In the genomic region with DNA sequence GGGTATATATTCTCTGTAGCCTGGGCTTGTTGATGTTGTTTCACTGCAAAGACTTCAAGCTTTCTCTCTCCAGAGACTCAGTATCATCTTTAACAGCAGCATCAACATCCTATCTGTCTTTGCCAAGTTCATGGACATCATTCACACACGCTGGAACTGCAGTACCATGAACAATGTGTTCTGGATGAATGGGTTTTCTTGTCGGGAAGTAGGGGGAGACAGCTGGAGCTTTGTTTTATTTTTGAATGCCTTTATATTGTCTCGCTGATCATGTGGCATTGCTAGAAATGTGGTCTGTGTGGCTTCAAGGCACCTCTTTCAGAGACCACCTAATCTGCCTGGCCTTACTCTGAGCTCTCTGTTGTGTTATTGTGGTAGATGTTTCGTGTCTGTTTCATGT, we compare ENCODE assay signal across 25 mouse cellular contexts. TPM values are rescaled to one million over a fixed set of nuclear protein-coding genes. Genes with fewer than 3 reads are reported as not detected.
DNase-seq lines count a peak whose midpoint lies in the region; ATAC-seq and TF ChIP-seq lines count a peak whose summit lies in the region.
"Had no signal": no experiment of that assay in that cellular context is flagged by ENCODE, and none has a peak within 500 bp of the region (broad histone marks: within the 10 kb centered on the region; RNA-seq: fewer than 3 reads in every experiment).

No protein-coding gene starts in this region.

- peak; percentile 3 for DNase-seq in cerebellum, adult 9-10 months
- no peak for DNase-seq in cerebellum, postnatal 25 days
- peak; percentile 11 for DNase-seq in kidney, postnatal 0 days (ENCODE audit: low spot score)
- DNase-seq in kidney, postnatal 10 days, result no peak
- DNase-seq in brain, embryonic 14.5 days (ENCODE audit: low read depth), result peak; percentile 7
- DNase-seq in telencephalon, adult 2 months (ENCODE audit: low read depth, low spot score), result peak; percentile 61
- DNase-seq in midbrain, embryonic 14.5 days, result no peak
- DNase-seq in midbrain, postnatal 0 days (ENCODE audit: low spot score), result no peak
- DNase-seq: adrenal gland, postnatal 10 days; adrenal gland, postnatal 36 days; cerebellum, adult 11-12 months; cerebellum, adult 8-10 months; cerebellum, postnatal 14 days; embryo, embryonic 11 days; gastrocnemius, postnatal 10 days; heart, adult 18-20 months; heart, postnatal 14 days; heart, postnatal 4 days had no signal

- no peak for TF ChIP-seq POLR2A in brain, embryonic 14.5 days (IDR thresholded peaks at IDR 0.05; ENCODE audit: borderline replicate concordance, extremely low read depth, insufficient read depth, insufficient read length, poor library complexity, severe bottlenecking)

- H3K9ac ChIP-seq in kidney, postnatal 0 days (ENCODE audit: low read depth, low read length), result no peak overlapping the region
- no peak overlapping the region for H3K9ac ChIP-seq in midbrain, embryonic 14.5 days (replicated peaks; ENCODE audit: low read length)
- no peak overlapping the region for H3K9ac ChIP-seq in midbrain, postnatal 0 days (replicated peaks; ENCODE audit: low read length, poor library complexity, severe bottlenecking)
- H3K9ac ChIP-seq: forebrain, embryonic 13.5 days; heart, embryonic 13.5 days; hindbrain, embryonic 15.5 days had no signal

- no peak for TF ChIP-seq CTCF in kidney, postnatal 0 days (IDR thresholded peaks at IDR 0.05; ENCODE audit: low read depth)
- no peak for TF ChIP-seq CTCF in brain, embryonic 14.5 days (IDR thresholded peaks at IDR 0.05; ENCODE audit: borderline replicate concordance, extremely low read depth, insufficient read depth, insufficient read length)
- TF ChIP-seq CTCF in midbrain, postnatal 0 days (IDR thresholded peaks at IDR 0.05), result no peak

- no peaks in the 10 kb centered on the region for H3K27me3 ChIP-seq in kidney, postnatal 0 days (ENCODE audit: insufficient read depth, low read length)
- H3K27me3 ChIP-seq in midbrain, embryonic 14.5 days (ENCODE audit: control insufficient read depth, insufficient read depth, low read length), result no peaks in the 10 kb centered on the region
- H3K27me3 ChIP-seq in midbrain, postnatal 0 days (ENCODE audit: insufficient read depth, low read length), result no peaks in the 10 kb centered on the region
- H3K27me3 ChIP-seq: forebrain, embryonic 13.5 days; heart, embryonic 13.5 days; hindbrain, embryonic 15.5 days had no signal

- no peak for ATAC-seq in kidney, postnatal 0 days (replicated peaks; ENCODE audit: low FRiP score, low read depth)
- no peak for ATAC-seq in midbrain, embryonic 14.5 days (ENCODE audit: low FRiP score, low TSS enrichment)
- ATAC-seq in midbrain, postnatal 0 days (ENCODE audit: low FRiP score), result no peak
- ATAC-seq: forebrain, embryonic 13.5 days; forebrain, embryonic 16.5 days; Patski had no signal

- no peak overlapping the region for H3K4me2 ChIP-seq in kidney, postnatal 0 days (ENCODE audit: low read length)
- H3K4me2 ChIP-seq in midbrain, embryonic 14.5 days (ENCODE audit: low read length), result no peak overlapping the region
- no peak overlapping the region for H3K4me2 ChIP-seq in midbrain, postnatal 0 days (ENCODE audit: low read depth, low read length, poor library complexity, severe bottlenecking)
- H3K4me2 ChIP-seq: forebrain, embryonic 13.5 days; heart, embryonic 13.5 days; hindbrain, embryonic 15.5 days had no signal

- no peaks in the 10 kb centered on the region for H3K36me3 ChIP-seq in kidney, postnatal 0 days (ENCODE audit: insufficient read depth, low read length)
- H3K36me3 ChIP-seq in midbrain, embryonic 14.5 days (ENCODE audit: control insufficient read depth, insufficient read depth, low read length), result no peaks in the 10 kb centered on the region
- no peaks in the 10 kb centered on the region for H3K36me3 ChIP-seq in midbrain, postnatal 0 days (ENCODE audit: insufficient read depth, low read length)
- H3K36me3 ChIP-seq: forebrain, embryonic 10.5 days; heart, embryonic 10.5 days; heart, embryonic 13.5 days; hindbrain, embryonic 15.5 days had no signal

- H3K4me1 ChIP-seq in kidney, postnatal 0 days (replicated peaks; ENCODE audit: insufficient read depth, low read length), result no peaks in the 10 kb centered on the region
- no peaks in the 10 kb centered on the region for H3K4me1 ChIP-seq in midbrain, embryonic 14.5 days (ENCODE audit: control insufficient read depth, insufficient read depth, low read length)
- H3K4me1 ChIP-seq in midbrain, postnatal 0 days (ENCODE audit: insufficient read depth, low read length), result no peaks in the 10 kb centered on the region
- H3K4me1 ChIP-seq: forebrain, embryonic 13.5 days; heart, embryonic 10.5 days; heart, embryonic 13.5 days; hindbrain, embryonic 15.5 days had no signal

- no peaks in the 10 kb centered on the region for H3K9me3 ChIP-seq in kidney, postnatal 0 days (replicated peaks; ENCODE audit: low read length)
- H3K9me3 ChIP-seq in midbrain, embryonic 14.5 days (ENCODE audit: control insufficient read depth, low read length), result no peaks in the 10 kb centered on the region
- no peaks in the 10 kb centered on the region for H3K9me3 ChIP-seq in midbrain, postnatal 0 days (ENCODE audit: low read length)
- H3K9me3 ChIP-seq: forebrain, embryonic 10.5 days; forebrain, embryonic 13.5 days; heart, embryonic 10.5 days; heart, embryonic 13.5 days; hindbrain, embryonic 15.5 days had no signal

- 32% methylated on average over 4 of the region's 4 CpGs for WGBS in kidney, postnatal 0 days
- WGBS in midbrain, embryonic 14.5 days, result 14% methylated on average over 4 of the region's 4 CpGs
- WGBS in midbrain, postnatal 0 days, result 19% methylated on average over 4 of the region's 4 CpGs

- no peak overlapping the region for H3K4me3 ChIP-seq in kidney, postnatal 0 days (replicated peaks; ENCODE audit: low read depth, low read length)
- no peak overlapping the region for H3K4me3 ChIP-seq in midbrain, embryonic 14.5 days (replicated peaks; ENCODE audit: low read depth, low read length)
- H3K4me3 ChIP-seq in midbrain, postnatal 0 days (ENCODE audit: low read depth, low read length), result no peak overlapping the region
- H3K4me3 ChIP-seq: forebrain, embryonic 10.5 days; forebrain, embryonic 13.5 days; heart, embryonic 10.5 days; heart, embryonic 13.5 days; hindbrain, embryonic 15.5 days had no signal

- H3K27ac ChIP-seq in kidney, postnatal 0 days, result no peak overlapping the region
- H3K27ac ChIP-seq in midbrain, embryonic 14.5 days (replicated peaks; ENCODE audit: low read depth, low read length), result no peak overlapping the region
- no peak overlapping the region for H3K27ac ChIP-seq in midbrain, postnatal 0 days (ENCODE audit: low read depth, low read length)
- H3K27ac ChIP-seq: forebrain, embryonic 10.5 days; forebrain, embryonic 13.5 days; heart, embryonic 10.5 days; heart, embryonic 13.5 days; hindbrain, embryonic 15.5 days had no signal

RNA-seq across cellular contexts. Expression of a gene that starts 1.9 kb away (rescaled TPM):
- 0.20 and 0.34 TPM in 2 replicates for polyA plus RNA-seq in kidney, postnatal 0 days (2015; fragmentation: Nextera tagmentation; extraction: Ambion mirVana)
- 0.13 and 0.27 TPM in 2 replicates for polyA plus RNA-seq in brain, embryonic 14.5 days (2012; rRNA removed)
- 0.05 and 0.24 TPM in 2 replicates for polyA plus RNA-seq in midbrain, embryonic 14.5 days (2014; fragmentation: Nextera tagmentation; extraction: Ambion mirVana)
- total RNA-seq in midbrain, postnatal 0 days (2014; rRNA removed), result 1.4 and 7.8 TPM in 2 replicates
- polyA plus RNA-seq in midbrain, postnatal 0 days (2015; fragmentation: Nextera tagmentation; extraction: Ambion mirVana), result 0.02 and 0.06 TPM in 2 replicates
- polyA plus RNA-seq: Patski had no signal

RNA-seq across cellular contexts. Expression of a gene that starts 26.6 kb away (rescaled TPM):
- polyA plus RNA-seq in kidney, postnatal 0 days (2015; fragmentation: Nextera tagmentation; extraction: Ambion mirVana), result 3.8 and 4.1 TPM in 2 replicates
- polyA plus RNA-seq in brain, embryonic 14.5 days (2012; rRNA removed), result 1.1 and 1.9 TPM in 2 replicates
- 1.3 and 1.4 TPM in 2 replicates for polyA plus RNA-seq in midbrain, embryonic 14.5 days (2014; fragmentation: Nextera tagmentation; extraction: Ambion mirVana)
- 4.2 and 5.7 TPM in 2 replicates for total RNA-seq in midbrain, postnatal 0 days (2014; rRNA removed)
- polyA plus RNA-seq in midbrain, postnatal 0 days (2015; fragmentation: Nextera tagmentation; extraction: Ambion mirVana), result 3.4 and 4.3 TPM in 2 replicates

Comparison
In these comparisons a context has a peak if more than half of its experiments do, and no peak if none do; other contexts are left out.
1. DNase-seq: peak in cerebellum, adult 9-10 months (single experiment), kidney, postnatal 0 days (single experiment), brain, embryonic 14.5 days (single experiment) and telencephalon, adult 2 months (single experiment); none in cerebellum, postnatal 25 days (0 of 2), kidney, postnatal 10 days (single experiment), midbrain, embryonic 14.5 days (single experiment) and midbrain, postnatal 0 days (single experiment).